Mouse (Mus musculus): ENCODE data around the gene Trim7. TPM values are rescaled to one million over a fixed set of nuclear protein-coding genes. Genes with fewer than 3 reads are reported as not detected.
"Not testable (repeated sequence)": the region's sequence is repeated elsewhere in the genome, so short reads cannot be mapped to it uniquely, and the experiment has no call there.

Trim7 gene
- 0.14 and 0.16 TPM in 2 replicates for polyA plus RNA-seq (2016; fragmentation: Nextera tagmentation; extraction: Ambion mirVana)

DNA sequence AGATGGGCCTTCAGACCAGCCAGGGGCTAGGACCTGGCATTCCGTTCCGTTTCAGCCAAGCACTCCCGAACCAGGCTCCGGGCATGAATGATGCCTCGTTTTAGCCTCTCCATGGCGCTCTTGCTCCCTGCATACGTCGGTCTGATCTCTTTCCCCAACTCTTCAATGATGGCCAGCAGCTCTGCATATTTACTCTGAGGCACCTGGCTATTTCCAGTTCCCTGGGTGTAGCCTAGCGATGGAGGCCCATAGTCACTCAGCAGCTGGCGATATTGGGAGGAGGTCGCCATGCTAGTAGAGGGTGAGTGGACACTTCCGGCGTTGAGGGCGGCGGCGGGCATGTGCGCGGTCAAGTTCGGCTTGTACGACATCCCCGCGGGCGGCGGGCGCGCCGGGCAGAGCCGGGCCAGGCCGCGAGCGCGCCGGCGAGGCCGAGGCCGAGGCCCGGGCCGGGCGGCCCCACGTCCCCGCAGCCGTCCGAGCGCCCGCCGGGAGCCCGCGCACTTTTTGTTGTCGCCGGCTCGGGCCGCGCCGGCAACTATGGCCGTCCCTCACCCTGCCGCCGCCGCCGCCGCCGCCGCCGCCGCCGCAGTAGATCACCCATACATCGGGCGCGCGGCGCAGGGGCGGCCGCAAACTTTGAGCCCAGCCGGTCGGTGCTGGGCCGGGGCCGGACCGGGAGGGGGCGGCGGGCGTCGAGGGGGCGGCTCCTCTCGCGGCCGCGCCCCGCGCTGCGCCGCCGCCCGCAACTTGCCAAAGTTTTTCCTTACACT is at the start of gene Trim7, which contains the start of gene Gm12184:
Trim7 (plus strand) TSS at position 162 of the 773 bp plus-strand sequence.
Gm12184 (minus strand) TSS at position 677 of the 773 bp plus-strand sequence.
- not testable (repeated sequence) for DNase-seq (ENCODE audit: low spot score); H3K36me3 ChIP-seq (replicated peaks); H3K9me3 ChIP-seq
- peaks cover 20% of the 10 kb centered on the region for H3K4me1 ChIP-seq
- H3K4me3 ChIP-seq = peak within 1 kb of the TSS; percentile 58
- H3K27ac ChIP-seq (replicated peaks) = peak within 1 kb of the TSS; percentile 66; the same call in 1 of the 2 replicates
- H3K27me3 ChIP-seq (replicated peaks; ENCODE audit: low read depth, poor library complexity, severe bottlenecking) = peaks cover 33% of the 10 kb centered on the region
- WGBS = 2% methylated on average over 66 of the region's 92 CpGs

DNA sequence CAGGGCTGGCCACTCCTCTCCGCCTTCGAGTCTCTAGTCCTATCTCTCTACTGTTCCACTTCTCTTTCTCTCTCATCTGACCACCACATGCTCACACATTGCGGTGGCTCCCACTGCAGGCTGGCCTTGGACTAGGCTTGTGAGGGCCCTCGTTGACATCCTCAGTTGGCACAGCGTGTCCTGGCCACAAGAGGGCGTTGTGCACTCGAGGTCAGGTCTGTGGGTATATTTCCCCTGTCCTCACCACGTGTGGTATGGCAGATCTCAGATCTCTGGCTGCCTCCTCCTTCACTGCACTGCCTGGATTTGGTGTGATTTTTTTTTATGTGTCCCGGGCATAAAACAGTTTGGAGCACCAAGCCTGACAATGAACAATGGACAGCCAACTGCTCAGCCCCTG is 49.3 kb upstream of the Trim7 start:
- Histone ChIP-seq H3K9me3 (no peaks in the 10 kb centered on the region), H3K27ac (replicated peaks) (no peak overlapping the region), H3K36me3 (replicated peaks) (no peaks in the 10 kb centered on the region), H3K4me1 (no peaks in the 10 kb centered on the region), H3K4me3 (no peak overlapping the region), H3K27me3 (replicated peaks; ENCODE audit: low read depth, poor library complexity, severe bottlenecking) (no peaks in the 10 kb centered on the region)
- 42% methylated on average over 9 of the region's 9 CpGs for WGBS
- no peak for DNase-seq (ENCODE audit: low spot score)

DNA sequence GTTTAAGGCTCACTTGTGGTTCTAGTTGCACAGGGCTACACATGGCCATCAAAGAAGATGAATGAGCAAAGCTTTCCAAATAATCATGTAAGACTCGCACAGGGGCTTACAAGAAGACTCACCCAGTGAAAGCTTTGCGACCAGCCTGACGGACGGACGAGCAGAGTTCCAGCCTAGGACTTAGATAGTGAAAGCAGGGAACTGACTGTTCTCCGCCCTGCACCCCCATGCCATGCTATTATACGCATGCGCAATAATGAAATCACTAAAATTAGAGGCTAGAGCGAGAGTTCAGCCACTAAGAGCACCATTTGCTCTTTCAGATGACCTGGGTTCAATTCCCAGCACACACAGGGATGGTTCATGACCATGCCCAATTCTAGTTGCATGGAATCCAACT is 48.6 kb upstream of the Trim7 start:
- no peaks in the 10 kb centered on the region for H3K36me3 ChIP-seq (replicated peaks)
- no peak overlapping the region for H3K27ac ChIP-seq (replicated peaks)
- H3K9me3 ChIP-seq = no peaks in the 10 kb centered on the region
- DNase-seq (ENCODE audit: low spot score) = no peak
- no peak overlapping the region for H3K4me3 ChIP-seq
- H3K27me3 ChIP-seq (replicated peaks; ENCODE audit: low read depth, poor library complexity, severe bottlenecking) = no peaks in the 10 kb centered on the region
- 92% methylated on average over 9 of the region's 9 CpGs for WGBS
- H3K4me1 ChIP-seq = no peaks in the 10 kb centered on the region

DNA sequence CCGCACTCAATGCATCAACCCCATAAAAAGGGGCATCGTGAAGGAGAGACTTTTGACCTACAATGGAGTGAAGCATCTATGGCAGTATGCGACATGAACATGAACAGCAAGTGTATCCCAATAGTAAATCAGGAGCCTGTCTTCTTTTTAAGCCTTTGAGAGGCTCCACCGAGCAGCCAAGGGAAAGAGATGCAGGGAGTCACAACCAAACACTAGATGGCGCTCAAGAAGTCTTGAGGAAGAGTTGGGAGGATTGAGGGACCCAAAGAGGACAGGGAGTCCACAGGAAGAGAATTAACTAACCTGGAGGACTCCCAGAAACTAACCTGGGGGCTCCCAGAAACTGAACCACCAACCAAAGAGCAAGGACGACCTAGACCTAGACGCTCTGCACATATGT is 46.5 kb upstream of the Trim7 start:
- H3K9me3 ChIP-seq = no peaks in the 10 kb centered on the region
- no peaks in the 10 kb centered on the region for H3K27me3 ChIP-seq (replicated peaks; ENCODE audit: low read depth, poor library complexity, severe bottlenecking)
- WGBS = 30% methylated on average over 7 of the region's 7 CpGs
- no peaks in the 10 kb centered on the region for H3K36me3 ChIP-seq (replicated peaks)
- no peaks in the 10 kb centered on the region for H3K4me1 ChIP-seq
- H3K27ac ChIP-seq (replicated peaks) = no peak overlapping the region
- H3K4me3 ChIP-seq = no peak overlapping the region
- DNase-seq (ENCODE audit: low spot score) = no peak

DNA sequence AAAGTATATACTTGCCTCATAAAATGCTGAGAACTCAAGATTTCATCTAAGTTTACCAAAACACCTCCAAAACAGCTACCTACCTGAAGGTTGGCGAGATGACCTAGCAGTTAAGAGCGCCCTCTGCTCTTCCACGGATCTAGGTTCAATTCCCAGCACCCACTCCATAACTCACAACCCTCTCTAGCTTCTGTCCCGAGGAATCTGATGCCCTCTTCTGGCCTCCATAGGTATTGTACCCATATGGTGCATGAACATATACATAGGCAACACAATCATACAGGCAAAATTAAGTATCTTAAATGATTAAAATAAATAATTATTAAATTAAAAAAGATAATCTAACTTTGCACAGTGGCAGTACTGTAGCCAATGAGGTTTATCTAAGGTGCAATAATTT is 43.7 kb upstream of the Trim7 start:
- 0 out of 2 replicates have a peak, but pooled peaks cover 4% of the 10 kb centered on the region for H3K9me3 ChIP-seq
- no peaks in the 10 kb centered on the region for H3K27me3 ChIP-seq (replicated peaks; ENCODE audit: low read depth, poor library complexity, severe bottlenecking)
- 89% methylated on average over 4 of the region's 4 CpGs for WGBS
- no peak overlapping the region for H3K4me3 ChIP-seq
- no peaks in the 10 kb centered on the region for H3K4me1 ChIP-seq
- DNase-seq (ENCODE audit: low spot score) = no peak
- H3K36me3 ChIP-seq (replicated peaks) = no peaks in the 10 kb centered on the region
- no peak overlapping the region for H3K27ac ChIP-seq (replicated peaks)

DNA sequence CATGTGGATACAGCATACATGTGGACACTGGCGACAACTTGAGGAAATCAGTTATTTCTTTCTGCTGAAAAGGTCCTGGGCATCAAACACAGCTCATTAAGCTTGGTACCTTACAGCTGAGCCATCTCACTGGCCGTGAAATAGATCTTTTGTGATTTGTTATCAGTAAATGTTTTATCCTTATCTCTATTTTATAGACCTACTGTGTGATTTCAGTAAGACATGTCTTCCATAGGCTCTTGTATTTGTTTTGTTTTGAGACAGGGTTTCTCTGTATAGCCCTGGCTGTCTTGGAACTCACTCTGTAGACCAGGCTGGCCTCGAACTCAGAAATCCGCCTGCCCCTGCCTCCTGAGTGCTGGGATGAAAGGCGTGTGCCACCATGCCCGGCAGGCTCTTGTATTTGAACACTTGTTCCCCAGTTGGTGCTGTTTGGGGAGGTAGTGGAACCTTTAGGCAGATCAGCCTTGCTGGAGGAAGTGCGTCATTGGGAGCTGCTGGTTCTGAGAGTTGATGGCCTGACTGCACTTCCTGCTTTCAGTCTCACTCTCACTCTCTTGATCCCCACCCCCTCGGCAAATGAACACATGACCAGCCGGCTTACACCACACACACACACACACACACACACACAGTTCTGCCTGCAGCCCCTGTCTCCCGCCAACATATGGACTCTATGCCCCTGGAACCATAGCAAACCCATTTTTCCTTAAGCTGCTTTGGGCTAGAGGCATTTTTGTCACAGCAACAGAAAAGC is 38.3 kb upstream of the Trim7 start:
- Histone ChIP-seq H3K4me3 (peak overlapping the region; percentile 54), H3K27me3 (replicated peaks; ENCODE audit: low read depth, poor library complexity, severe bottlenecking) (no peaks in the 10 kb centered on the region), H3K27ac (replicated peaks) (no peak overlapping the region), H3K4me1 (peaks cover 9% of the 10 kb centered on the region; the same call in 1 of the 2 replicates), H3K36me3 (replicated peaks) (no peaks in the 10 kb centered on the region), H3K9me3 (0 out of 2 replicates have a peak, but pooled peaks cover 4% of the 10 kb centered on the region)
- DNase-seq (ENCODE audit: low spot score) = peak; percentile 54
- 47% methylated on average over 10 of the region's 10 CpGs for WGBS

DNA sequence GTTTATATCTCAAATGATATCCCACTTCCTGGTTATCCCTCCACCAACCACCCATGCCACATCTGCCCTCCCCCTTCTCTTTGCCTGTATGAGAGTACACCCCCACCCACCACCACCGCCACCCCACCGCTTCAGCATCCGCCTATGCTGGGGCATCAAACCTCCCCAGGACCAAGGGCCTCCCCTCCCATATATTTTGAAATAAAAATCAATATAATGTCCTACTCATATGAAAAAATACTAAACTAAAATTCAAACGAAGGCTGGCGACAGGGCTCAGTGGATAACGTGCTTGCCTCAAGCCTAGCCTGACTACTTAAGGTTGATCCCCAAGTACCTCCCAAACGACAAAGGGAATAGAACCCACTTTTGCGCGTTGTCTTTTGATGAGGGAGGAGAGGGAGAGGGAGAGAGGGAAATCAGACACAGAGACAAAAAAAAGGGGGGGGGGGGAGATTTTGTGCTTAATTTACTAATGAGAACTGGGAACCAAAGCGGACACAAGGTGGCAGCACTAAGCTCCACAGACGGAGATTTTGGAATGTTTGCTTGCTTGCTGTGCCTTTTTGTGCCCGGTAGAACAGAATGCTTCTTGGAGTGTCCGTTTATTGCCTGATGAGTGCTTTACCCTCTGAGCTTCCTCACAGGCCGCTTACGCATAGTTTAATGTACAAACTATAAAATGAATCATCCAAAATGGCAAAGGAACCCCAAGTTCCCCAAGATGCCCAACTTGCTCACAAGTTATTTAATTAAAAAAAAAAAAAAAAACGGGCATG is 37.4 kb upstream of the Trim7 start:
- Histone ChIP-seq H3K27me3 (replicated peaks; ENCODE audit: low read depth, poor library complexity, severe bottlenecking) (no peaks in the 10 kb centered on the region), H3K27ac (replicated peaks) (peak overlapping the region; percentile 49), H3K9me3 (0 out of 2 replicates have a peak, but pooled peaks cover 4% of the 10 kb centered on the region), H3K4me3 (peak overlapping the region; percentile 54), H3K4me1 (peaks cover 9% of the 10 kb centered on the region; the same call in 1 of the 2 replicates), H3K36me3 (replicated peaks) (no peaks in the 10 kb centered on the region)
- 9% methylated on average over 16 of the region's 16 CpGs for WGBS
- DNase-seq (ENCODE audit: low spot score) = peak; percentile 75

DNA sequence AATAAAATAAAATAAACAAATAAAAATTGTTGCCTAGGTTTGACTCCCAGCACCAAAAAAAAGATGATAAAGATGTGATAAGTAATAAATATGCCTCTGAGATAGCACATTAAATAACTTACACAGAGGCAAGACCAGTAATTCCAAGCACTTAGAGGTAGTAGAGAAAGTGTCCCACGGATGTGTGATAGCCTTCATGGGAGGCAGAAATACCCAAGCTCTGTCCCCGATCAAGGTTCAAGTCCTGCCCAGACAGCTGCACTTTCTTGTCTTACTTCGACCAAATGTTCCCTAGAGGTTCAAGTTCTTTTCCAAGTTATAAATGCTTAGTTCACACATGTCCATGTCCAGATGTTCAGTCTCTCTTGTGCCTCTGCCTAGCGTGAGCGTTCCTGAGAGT is 36.7 kb upstream of the Trim7 start:
- Histone ChIP-seq H3K9me3 (0 out of 2 replicates have a peak, but pooled peaks cover 4% of the 10 kb centered on the region), H3K4me3 (no peak overlapping the region), H3K4me1 (peaks cover 9% of the 10 kb centered on the region; the same call in 1 of the 2 replicates), H3K27me3 (replicated peaks; ENCODE audit: low read depth, poor library complexity, severe bottlenecking) (no peaks in the 10 kb centered on the region), H3K36me3 (replicated peaks) (no peaks in the 10 kb centered on the region), H3K27ac (replicated peaks) (no peak overlapping the region)
- WGBS = 86% methylated on average over 5 of the region's 5 CpGs
- no peak for DNase-seq (ENCODE audit: low spot score)

DNA sequence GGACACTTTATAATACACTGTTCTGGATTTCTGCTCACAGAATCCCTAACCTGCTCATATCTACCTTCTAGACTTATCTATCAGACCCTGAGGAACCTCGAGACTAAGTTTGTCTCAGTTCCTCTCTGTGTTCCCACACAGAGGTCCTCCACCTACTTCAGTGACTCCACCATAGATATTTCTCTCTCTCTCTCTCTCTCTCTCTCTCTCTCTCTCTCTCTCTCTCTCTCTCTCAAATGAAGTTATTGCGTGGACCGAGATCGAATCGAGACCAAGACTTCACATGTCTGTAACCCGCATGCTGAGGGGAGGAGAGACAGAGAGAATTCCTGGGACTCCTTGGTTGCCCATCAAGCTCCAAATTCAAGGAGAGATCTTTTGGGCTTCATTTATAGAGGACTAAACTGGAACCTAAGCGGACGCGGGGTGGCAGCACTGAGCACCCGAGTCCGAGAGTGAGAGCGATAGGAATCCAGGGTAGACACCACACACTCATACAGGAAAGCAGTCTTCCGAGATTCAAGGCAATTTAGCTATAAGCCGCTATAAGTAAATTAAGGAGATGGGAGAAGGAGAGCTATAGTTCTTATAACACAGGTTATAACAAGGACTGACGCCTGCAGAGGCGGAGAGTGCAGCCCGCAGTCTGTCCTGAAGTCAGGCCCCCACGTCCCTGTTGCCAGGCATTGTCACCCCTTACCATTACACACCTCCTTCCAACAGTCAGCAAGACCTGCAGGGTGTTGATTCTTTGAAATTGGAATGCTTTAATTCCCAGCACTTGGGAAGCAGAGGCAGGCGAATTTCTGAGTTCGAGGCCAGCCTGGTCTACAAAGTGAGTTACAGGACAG is 35.7 kb upstream of the Trim7 start:
- Histone ChIP-seq H3K4me3 (peak overlapping the region; percentile 43), H3K4me1 (peaks cover 9% of the 10 kb centered on the region; the same call in 1 of the 2 replicates), H3K36me3 (replicated peaks) (no peaks in the 10 kb centered on the region), H3K9me3 (0 out of 2 replicates have a peak, but pooled peaks cover 4% of the 10 kb centered on the region), H3K27me3 (replicated peaks; ENCODE audit: low read depth, poor library complexity, severe bottlenecking) (no peaks in the 10 kb centered on the region), H3K27ac (replicated peaks) (no peak overlapping the region)
- DNase-seq (ENCODE audit: low spot score) = peak; percentile 81
- WGBS = 16% methylated on average over 20 of the region's 20 CpGs

DNA sequence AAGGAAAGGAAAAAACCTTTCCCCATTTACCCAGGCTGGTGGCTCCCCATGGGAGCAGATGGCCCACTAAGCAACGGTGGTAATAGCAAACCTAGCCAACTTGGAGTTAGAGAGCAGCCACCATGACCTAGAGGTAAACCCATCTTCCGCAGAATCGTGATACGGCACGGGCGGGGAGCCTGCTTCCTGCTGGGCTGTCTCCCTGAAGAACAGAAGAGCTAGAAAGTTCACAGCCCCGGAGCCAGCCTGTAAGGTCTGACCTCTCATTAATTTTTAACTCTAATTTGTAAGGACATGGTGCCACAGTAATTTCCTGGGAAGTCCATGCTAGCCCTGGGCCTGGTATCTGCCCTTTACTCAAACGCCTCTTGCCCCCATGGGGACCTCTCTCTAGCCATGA is 35.0 kb upstream of the Trim7 start:
- Histone ChIP-seq H3K27me3 (replicated peaks; ENCODE audit: low read depth, poor library complexity, severe bottlenecking) (no peaks in the 10 kb centered on the region), H3K4me1 (peaks cover 9% of the 10 kb centered on the region; the same call in 1 of the 2 replicates), H3K36me3 (replicated peaks) (no peaks in the 10 kb centered on the region), H3K27ac (replicated peaks) (no peak overlapping the region), H3K4me3 (no peak overlapping the region), H3K9me3 (no peaks in the 10 kb centered on the region)
- 57% methylated on average over 8 of the region's 8 CpGs for WGBS
- DNase-seq (ENCODE audit: low spot score) = no peak

GRCm38 (mm10) chr11:48791894-48792293 is 34.0 kb upstream of the Trim7 start:
- H3K4me3 ChIP-seq; H3K27me3 ChIP-seq (replicated peaks; ENCODE audit: low read depth, poor library complexity, severe bottlenecking); DNase-seq (ENCODE audit: low spot score); H3K4me1 ChIP-seq; H3K9me3 ChIP-seq; H3K36me3 ChIP-seq (replicated peaks); H3K27ac ChIP-seq (replicated peaks): not testable (repeated sequence)
- 87% methylated on average over 9 of the region's 9 CpGs for WGBS

Data from embryonic facial prominence, embryonic 10.5 days (tissue).